Mouse (Mus musculus) brain, embryonic 14.5 days (tissue): ENCODE data around the gene Atp11a. TPM values are rescaled to one million over a fixed set of nuclear protein-coding genes. Genes with fewer than 3 reads are reported as not detected.
A peak's percentile ranks its signal among the peaks of the same experiment; 100 is the strongest.

Source experiments
- DNase-seq: peaks from one replicate; pipeline ENCODE4 v3.0.0-alpha.2; 2011; ENCODE audit warnings: low read depth
- CTCF ChIP-seq: fragments of 200-500 bp; IDR thresholded peaks from 2 replicates; pipeline ENCODE4 v1.5.1; 2012; ENCODE audit warnings: inconsistent platforms, mild to moderate bottlenecking, moderate library complexity, borderline replicate concordance; ENCODE audit not compliant: insufficient read depth, insufficient read length; ENCODE audit errors: extremely low read depth
- POLR2A ChIP-seq: fragments of 200-500 bp; IDR thresholded peaks from 2 replicates; pipeline ENCODE4 v1.6.1; 2012; ENCODE audit warnings: mild to moderate bottlenecking, inconsistent platforms, borderline replicate concordance; ENCODE audit not compliant: poor library complexity, insufficient read depth, insufficient read length, severe bottlenecking; ENCODE audit errors: extremely low read depth
- polyA plus RNA-seq: library from polyadenylated mRNA; depleted of rRNA; stranded (reverse); fragments of >200 nt; gene quantifications from 2 replicates; pipeline ENCODE4 v1.2.3, GENCODE M21; 2012; rRNA removed

The Atp11a gene
- polyA plus RNA-seq: 56.0 and 57.7 TPM in 2 replicates

DNA sequence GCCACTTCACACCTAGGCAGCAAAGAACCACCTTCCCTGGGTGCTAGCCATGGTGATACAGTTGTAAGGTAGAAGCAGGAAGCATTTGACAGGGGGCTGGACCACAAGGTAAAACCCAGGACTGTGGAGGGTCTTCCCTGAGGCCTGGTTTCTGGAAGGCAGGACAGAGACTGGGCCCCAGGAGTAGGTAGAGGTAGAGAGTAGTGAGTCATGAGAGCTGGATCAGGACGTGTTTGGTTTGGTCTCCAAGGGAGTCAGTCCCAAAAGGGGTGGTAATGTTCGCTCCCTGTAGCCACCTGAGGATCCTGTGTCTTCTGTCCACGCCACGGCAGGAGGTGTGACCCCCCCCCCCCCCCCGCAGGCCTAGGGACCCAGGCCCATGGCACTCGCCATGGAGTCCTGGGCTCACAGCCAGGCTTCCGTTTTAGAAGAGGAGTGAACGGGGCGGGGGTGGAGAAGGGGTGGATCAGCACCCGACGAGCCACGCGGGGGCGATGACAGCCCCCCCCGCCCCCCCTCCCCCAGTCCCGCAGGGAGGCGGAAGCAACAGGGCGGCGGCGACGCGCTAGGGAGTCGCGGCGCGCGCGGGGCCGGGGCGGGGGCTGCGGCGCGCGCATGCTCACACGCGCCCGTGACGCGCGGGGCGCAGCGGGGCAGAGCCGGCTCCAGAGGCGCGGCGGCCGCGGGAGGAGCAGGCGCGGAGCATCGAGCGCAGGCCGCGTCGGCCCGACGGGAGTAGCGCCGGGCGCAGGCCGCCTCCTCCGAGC lies at the start of gene Atp11a:
Gene Atp11a, plus strand, starts transcription at position 624 of the 767 bp plus-strand sequence.
- peak; percentile 80 for DNase-seq
- TF ChIP-seq POLR2A (peak; percentile 96), CTCF (no peak)

DNA sequence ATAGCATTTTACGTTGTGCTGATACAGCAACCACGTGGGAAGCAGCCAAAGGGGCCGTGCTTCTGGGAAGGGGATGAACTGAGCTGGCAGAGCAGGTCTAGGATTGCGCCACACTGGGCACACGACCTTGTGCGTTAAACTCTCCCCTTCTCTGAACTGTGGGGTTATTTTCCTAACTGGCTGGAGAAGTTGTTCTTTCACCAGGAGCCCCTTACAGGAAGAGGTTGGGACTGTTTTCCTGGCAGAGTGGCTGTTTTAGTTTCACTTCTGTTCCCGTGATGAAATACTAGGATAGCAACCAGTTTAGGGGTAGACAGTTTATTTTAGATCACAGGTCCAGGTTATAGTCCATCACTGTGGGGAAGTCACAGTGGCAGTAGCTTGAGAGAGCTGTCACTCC lies 45.2 kb upstream of the Atp11a start:
- no peak for DNase-seq
- TF ChIP-seq POLR2A (no peak), CTCF (no peak)

DNA sequence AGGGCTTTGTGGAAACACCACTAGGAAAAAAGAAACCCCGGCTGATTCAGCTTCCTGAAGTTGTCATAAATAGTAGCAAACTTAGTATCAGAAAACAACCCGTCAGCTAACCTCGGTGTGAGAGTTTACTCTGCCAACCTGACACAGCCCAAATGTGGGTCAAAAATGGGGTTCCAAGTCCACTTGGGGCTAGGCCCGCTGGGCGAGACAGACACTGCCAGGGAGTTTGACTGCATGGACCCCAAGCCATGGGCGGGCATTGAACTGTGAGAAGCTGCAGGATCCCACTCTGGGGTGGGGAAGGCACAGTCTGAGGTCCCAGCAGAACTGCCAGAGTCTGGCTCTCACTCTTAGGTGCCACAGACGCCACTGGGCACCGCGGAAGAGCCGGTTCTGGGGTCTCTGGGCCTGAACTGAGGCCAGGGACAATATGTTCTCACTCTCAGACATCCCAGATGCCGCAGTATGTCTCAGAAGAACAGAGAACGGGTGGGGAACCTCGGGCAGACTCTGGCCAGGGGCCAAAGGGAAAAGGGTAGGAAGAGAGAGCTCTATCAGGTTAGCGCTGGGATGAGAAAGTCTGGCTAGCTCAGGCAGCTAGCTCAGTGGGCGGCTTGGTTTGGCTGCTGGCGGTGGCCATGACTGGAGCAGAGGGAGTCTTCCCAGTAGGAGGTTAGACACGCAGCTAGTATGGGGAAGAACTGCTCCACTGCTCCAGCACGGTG lies 40.8 kb upstream of the Atp11a start:
- DNase-seq: no peak
- no peak for TF ChIP-seq CTCF
- no peak for TF ChIP-seq POLR2A

DNA sequence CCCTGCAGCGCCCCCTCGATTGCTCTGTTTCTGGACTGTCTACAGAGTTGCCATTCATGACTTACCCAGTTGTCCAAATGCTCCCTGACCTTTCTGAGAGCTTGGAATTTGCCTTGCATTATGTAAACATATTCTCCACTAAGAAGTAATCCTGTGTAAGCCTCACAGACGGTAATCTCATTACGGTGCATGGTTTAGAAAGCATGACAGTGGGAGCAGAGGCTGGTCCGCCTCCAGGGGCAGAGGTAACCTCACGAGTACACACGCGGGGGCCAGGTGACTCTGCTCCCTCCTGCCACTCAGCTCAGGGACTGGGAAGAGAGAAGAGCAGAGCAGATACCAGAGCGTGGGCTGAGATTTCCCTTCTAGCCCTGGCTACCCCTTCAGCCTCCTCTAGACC lies 37.7 kb upstream of the Atp11a start:
- peak; percentile 17 for DNase-seq
- TF ChIP-seq CTCF: no peak
- no peak for TF ChIP-seq POLR2A

DNA sequence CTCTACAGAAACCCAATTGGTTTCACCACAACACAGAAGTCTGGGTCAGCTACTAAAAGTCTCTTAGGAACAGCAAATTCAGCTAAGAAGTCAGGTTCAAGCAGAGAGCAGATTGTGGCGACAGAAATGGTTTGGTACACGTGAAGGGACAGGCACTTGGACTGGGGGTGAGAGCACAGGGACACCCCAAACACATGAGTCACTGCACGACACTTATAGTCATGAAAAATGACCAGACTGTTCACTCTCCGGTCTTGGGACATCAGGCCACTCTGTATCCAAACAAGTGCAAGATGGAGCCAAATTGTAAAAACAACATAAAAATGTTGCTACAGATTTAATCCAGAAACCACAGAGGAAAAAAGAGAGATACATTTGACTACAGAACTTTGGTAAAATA lies 28.2 kb upstream of the Atp11a start:
- no peak for DNase-seq
- TF ChIP-seq CTCF (no peak), POLR2A (no peak)

DNA sequence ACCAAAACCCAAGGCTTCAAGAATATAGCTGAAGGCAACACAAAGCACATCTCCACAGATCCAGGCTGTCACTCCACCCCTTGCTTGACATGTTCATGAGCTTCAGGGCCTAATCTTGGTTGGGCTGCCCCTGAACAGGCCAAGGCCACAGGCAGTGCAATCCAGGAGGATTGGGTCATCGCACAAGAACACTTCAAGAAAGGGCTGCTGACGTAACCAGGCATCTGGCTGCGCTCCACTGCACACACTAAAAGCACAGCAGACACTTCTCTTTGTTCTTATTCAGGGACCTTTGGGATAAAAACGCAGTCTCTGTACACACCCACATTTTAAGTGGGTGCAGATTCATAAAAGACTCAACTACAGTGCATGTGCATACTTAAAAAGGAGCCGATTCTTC lies 26.0 kb upstream of the Atp11a start:
- TF ChIP-seq CTCF (no peak), POLR2A (no peak)
- DNase-seq: peak; percentile 90

DNA sequence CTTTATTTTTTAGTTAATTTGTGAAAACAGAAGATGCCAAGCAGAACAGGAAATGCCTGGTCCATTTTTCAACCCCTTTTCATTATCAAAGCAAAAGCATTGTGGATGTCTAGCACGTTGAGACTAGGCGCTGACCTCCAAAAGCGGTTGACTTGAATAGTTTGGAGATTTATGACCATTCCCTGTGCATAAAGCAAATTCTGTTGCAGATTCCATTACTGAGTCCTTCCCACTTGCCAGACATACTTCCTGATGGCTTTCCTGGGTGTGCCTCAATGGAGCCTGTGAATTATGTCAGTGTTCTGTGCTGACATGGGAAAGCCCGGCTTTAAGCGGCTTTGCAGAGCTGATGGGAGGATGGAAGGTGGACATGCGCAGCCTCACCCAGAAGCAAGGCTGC lies 24.4 kb upstream of the Atp11a start:
- no peak for DNase-seq
- TF ChIP-seq CTCF (no peak), POLR2A (no peak)

DNA sequence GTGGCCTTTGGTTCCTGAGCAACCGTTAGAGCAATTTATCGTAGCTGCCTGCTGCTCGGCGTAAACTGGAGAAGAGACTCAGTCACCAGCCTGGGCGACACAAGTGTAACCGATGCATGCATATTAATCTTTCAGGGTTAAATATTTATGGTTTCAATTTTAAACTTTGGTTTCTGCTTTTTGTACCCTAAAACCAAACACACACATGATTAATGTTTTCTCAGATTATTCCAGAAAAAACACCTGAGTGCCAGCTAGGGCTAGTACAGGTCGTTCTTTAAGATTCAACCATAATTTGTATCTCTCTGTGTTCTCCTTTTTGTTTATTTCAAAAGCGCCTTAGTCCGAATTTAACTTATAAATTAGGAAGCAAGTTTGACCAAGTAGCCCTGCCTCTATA lies 17.7 kb upstream of the Atp11a start:
- no peak for DNase-seq
- TF ChIP-seq CTCF (no peak), POLR2A (no peak)

DNA sequence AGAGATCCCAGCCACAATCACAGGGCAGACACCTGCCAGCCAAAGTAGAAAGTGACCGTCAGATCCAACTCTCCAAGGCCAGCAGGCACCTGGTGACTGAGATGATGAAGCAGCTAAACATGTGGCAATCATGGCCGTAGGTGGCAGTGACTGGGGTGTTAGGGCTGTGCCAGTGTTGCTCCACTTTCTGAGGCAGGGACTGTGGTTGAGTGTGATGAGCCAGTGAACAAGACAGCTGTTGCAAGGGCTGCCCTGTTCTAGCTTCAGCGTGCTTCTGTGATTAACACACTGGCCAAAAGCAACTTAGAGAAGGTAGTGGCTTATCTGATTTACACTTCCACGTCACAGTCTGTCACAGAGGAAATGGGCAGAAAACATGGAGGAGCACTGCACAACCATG lies 13.4 kb upstream of the Atp11a start:
- no peak for DNase-seq
- TF ChIP-seq CTCF: no peak
- no peak for TF ChIP-seq POLR2A

DNA sequence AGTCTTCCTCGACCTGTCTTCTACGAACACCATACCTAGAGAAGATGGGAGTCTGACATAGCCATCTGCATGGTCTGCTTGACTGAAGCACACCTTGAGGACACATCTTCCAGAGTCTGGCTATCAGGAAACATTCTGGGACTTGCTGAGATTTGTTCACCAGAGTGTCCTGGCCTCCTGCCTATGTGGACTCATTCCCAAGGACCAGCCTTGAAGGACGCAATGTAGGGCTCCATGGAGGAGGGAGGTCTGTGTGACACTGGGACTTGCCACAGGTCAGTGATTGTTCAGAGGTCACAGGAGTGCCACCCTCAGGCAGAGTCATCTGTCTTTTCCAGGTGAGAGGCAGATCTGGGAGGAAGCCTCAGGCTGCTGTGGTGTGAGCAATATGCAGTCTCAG lies 8.6 kb upstream of the Atp11a start:
- TF ChIP-seq POLR2A: no peak
- no peak for TF ChIP-seq CTCF
- DNase-seq: no peak

DNA sequence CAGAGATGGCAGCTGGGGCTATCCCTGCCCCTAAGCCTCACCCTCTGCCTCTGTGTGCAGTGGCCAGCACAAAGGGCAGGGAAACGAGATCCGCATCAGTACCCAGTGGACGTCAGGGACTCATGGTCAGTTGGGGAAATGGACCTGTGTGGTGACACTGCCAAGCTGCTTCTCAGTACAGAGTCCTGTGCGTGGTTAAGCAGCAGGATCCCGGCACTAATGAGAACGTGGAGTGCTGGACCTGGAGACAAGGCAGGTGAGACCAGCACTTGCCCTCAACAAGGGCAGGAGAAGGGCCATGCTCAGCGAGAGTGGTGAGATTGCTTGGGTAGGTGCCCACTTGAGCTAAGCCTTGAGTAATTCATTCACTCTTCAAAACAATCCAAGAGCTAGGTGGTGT lies 7.7 kb upstream of the Atp11a start:
- DNase-seq: no peak
- TF ChIP-seq CTCF (no peak), POLR2A (no peak)

DNA sequence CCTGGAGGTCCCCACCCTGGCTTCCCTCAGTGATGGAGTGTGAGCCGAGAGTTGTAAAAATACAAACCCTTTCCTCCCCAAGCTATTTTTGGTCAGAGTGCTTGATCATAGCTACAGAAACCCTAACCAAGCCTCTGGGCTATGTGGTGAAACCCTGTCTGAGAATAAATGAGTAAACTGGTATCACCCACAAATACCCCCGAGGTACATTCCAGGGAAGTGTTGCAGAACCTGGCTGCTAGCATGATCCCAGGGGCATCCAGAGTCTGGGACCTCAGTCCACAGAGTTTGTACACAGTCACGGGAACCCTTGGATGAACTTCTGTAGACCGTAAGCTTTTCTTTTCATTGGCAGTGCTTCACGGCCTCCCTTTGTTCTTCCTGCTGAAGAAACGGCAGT lies 3.8 kb upstream of the Atp11a start:
- TF ChIP-seq CTCF (no peak), POLR2A (no peak)
- DNase-seq: no peak
